Mouse (Mus musculus) forebrain, embryonic 13.5 days (tissue): ENCODE results near the gene Ucp2. TPM values are rescaled to one million over a fixed set of nuclear protein-coding genes. Genes with fewer than 3 reads are reported as not detected.

Experiments
- ATAC-seq: fragments of 200-750 bp; cut with Nextera tagmentation; 2 replicates; pipeline ENCODE4 v1.8.0; 2017
- H3K27ac ChIP-seq: fragments of 300-500 bp; sonication (generic); 2 replicates; pipeline ENCODE4 v1.5.1; 2015; ENCODE audit warnings: inconsistent platforms, mild to moderate bottlenecking, moderate library complexity
- H3K27me3 ChIP-seq: fragments of 300-500 bp; sonication (generic); 2 replicates; pipeline ENCODE4 v1.6.1; 2015; ENCODE audit warnings: mild to moderate bottlenecking, inconsistent platforms
- H3K36me3 ChIP-seq: fragments of 300-500 bp; sonication (generic); 2 replicates; pipeline ENCODE4 v1.6.1; 2015; ENCODE audit warnings: mild to moderate bottlenecking, inconsistent platforms; ENCODE audit not compliant: poor library complexity, severe bottlenecking
- H3K4me1 ChIP-seq: fragments of 300-500 bp; sonication (generic); 2 replicates; pipeline ENCODE4 v1.6.1; 2015; ENCODE audit warnings: inconsistent platforms
- H3K4me2 ChIP-seq: fragments of 300-500 bp; sonication (generic); 2 replicates; pipeline ENCODE4 v1.6.1; 2015; ENCODE audit warnings: inconsistent platforms, mild to moderate bottlenecking, moderate library complexity
- H3K4me3 ChIP-seq: fragments of 300-500 bp; sonication (generic); 2 replicates; pipeline ENCODE4 v1.5.1; 2015; ENCODE audit warnings: mild to moderate bottlenecking, inconsistent platforms
- H3K9ac ChIP-seq: fragments of 300-500 bp; sonication (generic); 2 replicates; pipeline ENCODE4 v1.6.1; 2015; ENCODE audit warnings: mild to moderate bottlenecking, inconsistent platforms
- H3K9me3 ChIP-seq: fragments of 300-500 bp; sonication (generic); replicated peaks from 2 replicates; pipeline ENCODE4 v1.6.1; 2016; ENCODE audit warnings: inconsistent platforms
- WGBS: fragments of 180-500 bp; shearing (Covaris S2); methylation state at CpG from one replicate; pipeline ENCODE4 v1.1.7; 2015; 5-methylcytosine and 5-hydroxymethylcytosine counted together
- polyA plus RNA-seq: library from polyadenylated mRNA; unstranded; fragments of >200 nt; fragmentation: Nextera tagmentation; extraction: Ambion mirVana; gene quantifications from 2 replicates; pipeline ENCODE4 v1.2.1, GENCODE M21; 2015

The Ucp2 gene
- 43.9 and 46.0 TPM in 2 replicates for polyA plus RNA-seq

GRCm38 (mm10) chr7:100493117-100493483, at the start of gene Ucp2:
Gene Ucp2, plus strand, starts transcription at chr7:100493337.
- H3K27ac ChIP-seq = no peak within 1 kb of the TSS
- H3K9me3 ChIP-seq = no peaks in the 10 kb centered on the region

GRCm38 (mm10) chr7:100443728-100444127, 49.4 kb upstream of the Ucp2 start:
- 92% methylated on average over 4 of the region's 4 CpGs for WGBS

More at GRCm38 (mm10) chr7:100493117-100493483, at the start of gene Ucp2:
- WGBS = 2% methylated on average over 27 of the region's 27 CpGs
- ATAC-seq = peak; percentile 34; the same call in 1 of the 2 replicates
- peak within 1 kb of the TSS; percentile 66 for H3K4me2 ChIP-seq
- peak within 1 kb of the TSS; percentile 56 for H3K9ac ChIP-seq
- peaks cover 3% of the 10 kb centered on the region; the same call in 1 of the 2 replicates for H3K36me3 ChIP-seq
- H3K4me3 ChIP-seq = peak within 1 kb of the TSS; percentile 38
- peaks cover 9% of the 10 kb centered on the region; the same call in 1 of the 2 replicates for H3K27me3 ChIP-seq
- peaks cover 44% of the 10 kb centered on the region for H3K4me1 ChIP-seq

GRCm38 (mm10) chr7:100446271-100446670, 46.9 kb upstream of the Ucp2 start:
- no peak overlapping the region for H3K9ac ChIP-seq
- no peak overlapping the region for H3K4me2 ChIP-seq
- H3K36me3 ChIP-seq = peaks cover 89% of the 10 kb centered on the region
- H3K4me1 ChIP-seq = no peaks in the 10 kb centered on the region
- H3K4me3 ChIP-seq = no peak overlapping the region
- no peaks in the 10 kb centered on the region for H3K27me3 ChIP-seq
- 95% methylated on average over 5 of the region's 5 CpGs for WGBS
- no peaks in the 10 kb centered on the region for H3K9me3 ChIP-seq
- H3K27ac ChIP-seq = no peak overlapping the region
- ATAC-seq = no peak

More at GRCm38 (mm10) chr7:100443728-100444127, 49.4 kb upstream of the Ucp2 start:
- no peaks in the 10 kb centered on the region for H3K4me1 ChIP-seq
- peaks cover 88% of the 10 kb centered on the region for H3K36me3 ChIP-seq
- no peak overlapping the region for H3K4me3 ChIP-seq
- no peak for ATAC-seq
- H3K9ac ChIP-seq = no peak overlapping the region
- no peaks in the 10 kb centered on the region for H3K9me3 ChIP-seq
- H3K27ac ChIP-seq = no peak overlapping the region
- H3K27me3 ChIP-seq = no peaks in the 10 kb centered on the region
- H3K4me2 ChIP-seq = no peak overlapping the region

GRCm38 (mm10) chr7:100448530-100448929, 44.6 kb upstream of the Ucp2 start:
- Histone ChIP-seq H3K4me1 (no peaks in the 10 kb centered on the region), H3K9me3 (no peaks in the 10 kb centered on the region), H3K4me2 (no peak overlapping the region), H3K36me3 (peaks cover 89% of the 10 kb centered on the region), H3K9ac (no peak overlapping the region), H3K27me3 (no peaks in the 10 kb centered on the region), H3K4me3 (no peak overlapping the region), H3K27ac (no peak overlapping the region)
- 93% methylated on average over 12 of the region's 12 CpGs for WGBS
- no peak for ATAC-seq

GRCm38 (mm10) chr7:100448985-100449384, 44.2 kb upstream of the Ucp2 start:
- H3K27me3 ChIP-seq = no peaks in the 10 kb centered on the region
- no peaks in the 10 kb centered on the region for H3K9me3 ChIP-seq
- no peaks in the 10 kb centered on the region for H3K4me1 ChIP-seq
- ATAC-seq = no peak
- no peak overlapping the region for H3K4me3 ChIP-seq
- no peak overlapping the region for H3K27ac ChIP-seq
- WGBS = 92% methylated on average over 3 of the region's 3 CpGs
- H3K4me2 ChIP-seq = no peak overlapping the region
- peaks cover 89% of the 10 kb centered on the region for H3K36me3 ChIP-seq
- H3K9ac ChIP-seq = no peak overlapping the region

DNA sequence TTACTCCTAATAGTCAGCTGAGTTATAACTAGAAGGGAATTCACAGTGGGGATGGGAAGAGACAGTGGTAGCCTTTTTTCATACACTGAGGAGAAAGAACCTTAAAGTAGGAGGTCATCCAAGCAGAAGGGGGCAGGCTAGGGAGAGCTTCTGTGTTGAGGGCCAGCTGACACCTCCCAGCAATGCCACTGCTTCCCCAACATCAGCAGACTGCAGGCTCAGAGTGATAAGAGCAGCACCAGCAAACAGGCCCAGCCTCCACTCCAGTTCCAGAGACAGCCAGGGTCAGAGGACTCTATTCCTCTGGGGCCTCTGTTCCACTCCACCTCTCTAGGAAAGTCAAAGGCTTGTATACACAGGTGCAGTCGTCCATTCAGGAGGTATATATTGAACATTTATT, 35.0 kb upstream of the Ucp2 start:
- Histone ChIP-seq H3K27ac (no peak overlapping the region), H3K4me2 (no peak overlapping the region), H3K9ac (no peak overlapping the region), H3K36me3 (peaks cover 95% of the 10 kb centered on the region), H3K27me3 (no peaks in the 10 kb centered on the region), H3K4me3 (no peak overlapping the region), H3K9me3 (no peaks in the 10 kb centered on the region), H3K4me1 (no peaks in the 10 kb centered on the region)
- no peak for ATAC-seq
- 80% methylated on average over 1 of the region's 1 CpGs for WGBS

DNA sequence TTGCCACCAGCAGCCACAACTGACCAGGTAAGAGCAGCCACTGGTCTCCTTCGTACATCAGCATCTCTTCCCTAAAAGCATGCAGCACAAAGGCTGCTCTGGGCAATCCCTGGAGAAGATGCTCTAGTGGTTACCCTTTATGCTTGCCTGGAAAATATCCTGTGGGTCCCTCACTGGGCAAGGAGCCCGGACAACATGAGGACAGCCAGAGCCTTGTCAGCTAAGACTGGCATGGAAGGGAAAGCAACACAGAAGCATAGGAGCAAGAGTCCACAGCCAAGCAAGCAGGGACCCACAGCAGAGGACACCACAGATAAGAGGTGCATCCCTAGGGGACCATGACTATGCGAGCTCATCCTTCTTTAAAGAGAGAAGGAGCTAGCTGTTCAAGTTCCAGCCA, 33.3 kb upstream of the Ucp2 start:
- Histone ChIP-seq H3K27ac (no peak overlapping the region), H3K27me3 (no peaks in the 10 kb centered on the region), H3K9ac (no peak overlapping the region), H3K4me3 (no peak overlapping the region), H3K9me3 (no peaks in the 10 kb centered on the region), H3K4me1 (no peaks in the 10 kb centered on the region), H3K4me2 (no peak overlapping the region), H3K36me3 (peaks cover 95% of the 10 kb centered on the region)
- ATAC-seq = no peak
- 98% methylated on average over 3 of the region's 3 CpGs for WGBS

GRCm38 (mm10) chr7:100461621-100462151, 31.5 kb upstream of the Ucp2 start:
- no peak overlapping the region for H3K4me3 ChIP-seq
- H3K27ac ChIP-seq = no peak overlapping the region
- H3K4me2 ChIP-seq = no peak overlapping the region
- H3K36me3 ChIP-seq = peaks cover 93% of the 10 kb centered on the region
- WGBS = 87% methylated on average over 6 of the region's 6 CpGs
- no peaks in the 10 kb centered on the region for H3K4me1 ChIP-seq
- no peaks in the 10 kb centered on the region for H3K27me3 ChIP-seq
- H3K9me3 ChIP-seq = no peaks in the 10 kb centered on the region
- H3K9ac ChIP-seq = no peak overlapping the region
- ATAC-seq = no peak

GRCm38 (mm10) chr7:100463194-100463593, 29.9 kb upstream of the Ucp2 start:
- WGBS = 86% methylated on average over 9 of the region's 9 CpGs
- H3K36me3 ChIP-seq = peaks cover 87% of the 10 kb centered on the region

DNA sequence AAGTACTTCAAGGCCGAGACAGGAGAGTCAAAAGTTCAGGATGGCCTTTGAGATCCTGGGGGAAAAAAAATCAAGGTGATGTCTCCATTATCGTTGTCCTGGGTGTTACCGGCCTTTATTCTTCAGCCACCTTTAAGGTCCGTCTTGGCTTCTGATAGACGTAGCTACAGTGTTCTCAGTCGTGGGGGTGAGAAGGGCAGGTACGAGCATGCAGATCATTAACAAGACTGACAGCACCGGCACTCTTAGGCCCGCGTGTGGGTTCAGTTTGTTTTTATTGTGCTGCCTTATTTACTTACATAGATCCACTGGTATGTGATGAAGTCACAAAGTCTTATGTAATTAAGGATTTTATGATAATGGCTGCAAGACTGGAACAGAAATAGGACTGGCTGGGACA, 29.4 kb upstream of the Ucp2 start:
- Histone ChIP-seq H3K27ac (no peak overlapping the region), H3K9ac (no peak overlapping the region)

More at GRCm38 (mm10) chr7:100463194-100463593, 29.9 kb upstream of the Ucp2 start:
- H3K4me1 ChIP-seq = no peaks in the 10 kb centered on the region
- H3K9ac ChIP-seq = no peak overlapping the region
- H3K9me3 ChIP-seq = no peaks in the 10 kb centered on the region
- H3K27me3 ChIP-seq = no peaks in the 10 kb centered on the region
- H3K4me2 ChIP-seq = no peak overlapping the region
- no peak overlapping the region for H3K27ac ChIP-seq
- no peak for ATAC-seq
- H3K4me3 ChIP-seq = no peak overlapping the region

DNA sequence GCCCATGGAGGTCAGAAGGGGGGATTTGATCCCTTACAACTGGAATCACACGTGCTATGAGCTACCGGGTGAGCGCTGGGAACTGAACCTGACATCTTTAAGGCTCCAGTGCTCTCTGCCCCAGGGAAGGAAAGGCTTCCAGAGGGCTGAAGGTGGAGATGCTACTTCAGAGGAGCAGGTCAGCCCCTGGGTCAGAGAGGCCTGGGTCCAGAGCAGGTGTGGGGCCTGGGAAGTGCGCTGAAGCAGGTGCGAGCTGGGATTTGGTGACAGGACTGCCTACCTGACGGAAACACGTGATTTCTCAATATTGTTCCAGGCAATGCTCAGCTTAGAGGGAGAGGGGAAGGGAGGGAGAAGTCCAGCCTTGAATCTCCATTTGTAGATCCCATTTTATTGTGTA, 28.9 kb upstream of the Ucp2 start:
- H3K36me3 ChIP-seq = peaks cover 89% of the 10 kb centered on the region
- 94% methylated on average over 7 of the region's 7 CpGs for WGBS

More for the DNA sequence above, 29.4 kb upstream of the Ucp2 start:
- WGBS = 92% methylated on average over 10 of the region's 10 CpGs
- Histone ChIP-seq H3K36me3 (peaks cover 89% of the 10 kb centered on the region), H3K9me3 (no peaks in the 10 kb centered on the region), H3K4me2 (no peak overlapping the region), H3K4me3 (no peak overlapping the region), H3K27me3 (no peaks in the 10 kb centered on the region), H3K4me1 (no peaks in the 10 kb centered on the region)
- no peak for ATAC-seq

DNA sequence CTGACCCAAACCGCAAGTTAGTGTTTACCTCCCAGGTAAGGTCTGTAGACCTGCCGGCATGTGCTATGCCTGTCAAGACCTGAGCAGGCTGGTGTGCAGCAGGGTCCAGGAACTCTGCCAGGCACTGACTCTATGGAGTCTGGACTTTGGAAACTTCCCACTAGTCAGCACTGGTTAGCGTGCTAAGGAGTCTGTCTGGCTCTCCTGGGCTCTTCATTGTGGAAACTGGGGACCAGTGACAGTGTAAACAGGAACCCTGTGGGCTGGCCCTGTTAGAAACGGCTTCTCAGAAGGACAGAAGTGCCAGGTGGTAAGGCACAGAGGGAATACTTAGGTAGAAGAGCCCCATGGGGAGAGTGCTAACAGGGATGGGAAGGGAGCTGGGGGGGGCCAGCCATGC, 27.9 kb upstream of the Ucp2 start:
- Histone ChIP-seq H3K36me3 (peaks cover 89% of the 10 kb centered on the region), H3K4me1 (no peaks in the 10 kb centered on the region), H3K9me3 (no peaks in the 10 kb centered on the region), H3K4me3 (no peak overlapping the region), H3K9ac (no peak overlapping the region), H3K4me2 (no peak overlapping the region), H3K27ac (no peak overlapping the region), H3K27me3 (no peaks in the 10 kb centered on the region)
- ATAC-seq = no peak
- WGBS = 94% methylated on average over 4 of the region's 4 CpGs

More for the DNA sequence above, 28.9 kb upstream of the Ucp2 start:
- Histone ChIP-seq H3K4me1 (no peaks in the 10 kb centered on the region), H3K4me2 (no peak overlapping the region), H3K4me3 (no peak overlapping the region), H3K9ac (no peak overlapping the region), H3K9me3 (no peaks in the 10 kb centered on the region), H3K27me3 (no peaks in the 10 kb centered on the region), H3K27ac (no peak overlapping the region)
- ATAC-seq = no peak
